Mouse (Mus musculus) left cerebral cortex, postnatal 36 days (tissue): ENCODE results near the gene Arfrp1. TPM values are rescaled to one million over a fixed set of nuclear protein-coding genes. Genes with fewer than 3 reads are reported as not detected.

Source experiments
- DNase-seq, 2 experiments: peaks; one replicate each; pipeline ENCODE4 v3.0.0; 2021 to 2022; ENCODE audit warnings: low spot score in 2 of 2, mixed read lengths in 1 of 2
- intact Hi-C: fragments of 180-260 bp; cut with DNase I; formaldehyde crosslinking; loops from one replicate; pipeline ENCODE4 v1.15.1; 2025
- total RNA-seq, 2 experiments: library from RNA; stranded (reverse); gene quantifications; 2 replicates each; pipeline ENCODE4 v1.2.3; 2021

Arfrp1 gene
- total RNA-seq, 2 experiments from 2014 or later: 38.5 to 45.4 TPM

GRCm38 (mm10) chr2:181380251-181380650 is 15.0 kb upstream of the Arfrp1 start:
- intact Hi-C loops: no loop called here

GRCm38 (mm10) chr2:181379778-181380177 is 14.6 kb upstream of the Arfrp1 start, which contains the start of gene Lime1:
Gene Lime1 (plus strand): TSS chr2:181380078.
- DNase-seq: no peak
- intact Hi-C loops: no loop called here

More at GRCm38 (mm10) chr2:181380251-181380650, 15.0 kb upstream of the Arfrp1 start:
- DNase-seq: no peak

GRCm38 (mm10) chr2:181378701-181379100 is 13.5 kb upstream of the Arfrp1 start:
- intact Hi-C loops: no loop called here
- DNase-seq: no peak

- DNase-seq: no peak
- intact Hi-C loops: no loop called here
Measured at GRCm38 (mm10) chr2:181377230-181377629, 12.0 kb upstream of the Arfrp1 start.

- DNase-seq: no peak
- intact Hi-C loops: no loop called here
Measured at GRCm38 (mm10) chr2:181375787-181376186, 10.6 kb upstream of the Arfrp1 start.

GRCm38 (mm10) chr2:181370001-181370400 is 4.8 kb upstream of the Arfrp1 start:
- no peak for DNase-seq
- intact Hi-C loops: no loop called here

- intact Hi-C loops: no loop called here
- peak in 1 of 2 experiments; percentile 27 for DNase-seq
Measured at GRCm38 (mm10) chr2:181365655-181366075, 461 bp upstream of the Arfrp1 start.

- intact Hi-C loops: no loop called here
- no peak for DNase-seq
Measured at GRCm38 (mm10) chr2:181364487-181364859, 731 bp downstream of the Arfrp1 start.

GRCm38 (mm10) chr2:181363946-181364345 is 1.3 kb downstream of the Arfrp1 start:
- intact Hi-C loops: no loop called here
- DNase-seq: no peak

GRCm38 (mm10) chr2:181356780-181357179 is 8.4 kb downstream of the Arfrp1 start:
- intact Hi-C loops: no loop called here
- no peak for DNase-seq

- intact Hi-C loops: no loop called here
- no peak for DNase-seq
Measured at GRCm38 (mm10) chr2:181342766-181343165, 22.4 kb downstream of the Arfrp1 start.

- no peak for DNase-seq
- intact Hi-C loops: no loop called here
Measured at GRCm38 (mm10) chr2:181340426-181340825, 24.8 kb downstream of the Arfrp1 start.

- intact Hi-C loops: loop anchor here (1.0 kb wide), 1 partner anchor 148 kb away; no protein-coding TSS in a partner anchor
- peak; percentile 35 to 61 for DNase-seq
Measured at GRCm38 (mm10) chr2:181334023-181334422, 31.2 kb downstream of the Arfrp1 start.

- no peak for DNase-seq
- intact Hi-C loops: no loop called here
Measured at GRCm38 (mm10) chr2:181332542-181332941, 32.7 kb downstream of the Arfrp1 start.

- no peak for DNase-seq
- intact Hi-C loops: no loop called here
Measured at GRCm38 (mm10) chr2:181326098-181326497, 39.1 kb downstream of the Arfrp1 start.

- intact Hi-C loops: no loop called here
- DNase-seq: no peak
Measured at GRCm38 (mm10) chr2:181322136-181322535, 43.1 kb downstream of the Arfrp1 start.

- no peak for DNase-seq
- intact Hi-C loops: no loop called here
Measured at GRCm38 (mm10) chr2:181320103-181320499, 45.1 kb downstream of the Arfrp1 start.

- peak; percentile 79 to 85 for DNase-seq
- intact Hi-C loops: no loop called here
Measured at GRCm38 (mm10) chr2:181319248-181320102, 45.7 kb downstream of the Arfrp1 start, which contains the start of gene Rtel1. Gene Rtel1 (plus strand): TSS chr2:181319739.

GRCm38 (mm10) chr2:181314080-181314810 is 51.0 kb downstream of the Arfrp1 start, which contains the start of gene Stmn3:
Gene Stmn3 (minus strand): TSS chr2:181314500.
- intact Hi-C loops: loop anchor here (5.0 kb wide), 1 partner anchor 127 kb away; the partner anchor contains the start of gene Ppdpf
- DNase-seq: peak; percentile 80 to 84
